10 mouse cellular contexts compared by ENCODE assay signal in genomic region chr19:53838850-53839249, GRCm38 (mm10). TPM values are rescaled to one million over a fixed set of nuclear protein-coding genes. Genes with fewer than 3 reads are reported as not detected.
DNase-seq lines count a peak whose midpoint lies in the region; ATAC-seq and TF ChIP-seq lines count a peak whose summit lies in the region.
"Had no signal": no experiment of that assay in that cellular context is flagged by ENCODE, and none has a peak within 500 bp of the region (broad histone marks: within the 10 kb centered on the region; RNA-seq: fewer than 3 reads in every experiment).

No protein-coding gene starts in this region.

- TF ChIP-seq POLR2A in heart, adult 2 months (IDR thresholded peaks at IDR 0.05; ENCODE audit: insufficient read depth, low read depth, low read length), result 0 out of 2 replicates have a peak, but pooled peaks have one; percentile 8
- TF ChIP-seq POLR2A in testis, adult 2 months (IDR thresholded peaks at IDR 0.05; ENCODE audit: control insufficient read depth, low read depth, low read length), result no peak

- no peak overlapping the region for H3K9ac ChIP-seq in heart, adult 2 months (ENCODE audit: low read depth, low read length)
- H3K9ac ChIP-seq in limb, embryonic 13.5 days, result no peak overlapping the region
- H3K9ac ChIP-seq: lung, embryonic 15.5 days had no signal

- H3K36me3 ChIP-seq in heart, adult 2 months (ENCODE audit: control insufficient read depth, insufficient read depth, low read length), result peaks cover 5% of the 10 kb centered on the region
- no peaks in the 10 kb centered on the region for H3K36me3 ChIP-seq in testis, adult 2 months (ENCODE audit: control insufficient read depth, insufficient read depth, low read length)
- no peaks in the 10 kb centered on the region for H3K36me3 ChIP-seq in limb, embryonic 13.5 days
- H3K36me3 ChIP-seq: lung, embryonic 15.5 days had no signal

- no peak for TF ChIP-seq EP300 in heart, adult 2 months (IDR thresholded peaks at IDR 0.05; ENCODE audit: insufficient read depth, low read depth, low read length)

- no peaks in the 10 kb centered on the region for H3K79me2 ChIP-seq in heart, adult 2 months (replicated peaks; ENCODE audit: control insufficient read depth, insufficient read depth, low read length)

- H3K4me3 ChIP-seq in heart, adult 2 months, result no peak overlapping the region
- no peak overlapping the region for H3K4me3 ChIP-seq in testis, adult 2 months (ENCODE audit: control insufficient read depth, low read depth, low read length)
- H3K4me3 ChIP-seq in limb, embryonic 13.5 days, result no peak overlapping the region
- H3K4me3 ChIP-seq: lung, embryonic 15.5 days had no signal

- no peaks in the 10 kb centered on the region for H3K27me3 ChIP-seq in heart, adult 2 months (ENCODE audit: control insufficient read depth, insufficient read depth, low read length)
- 0 out of 2 replicates have a peak, but pooled peaks cover 2% of the 10 kb centered on the region for H3K27me3 ChIP-seq in testis, adult 2 months (ENCODE audit: control insufficient read depth, insufficient read depth, low read length)
- no peaks in the 10 kb centered on the region for H3K27me3 ChIP-seq in limb, embryonic 13.5 days
- H3K27me3 ChIP-seq: lung, embryonic 15.5 days had no signal

- no peaks in the 10 kb centered on the region for H3K4me1 ChIP-seq in heart, adult 2 months (ENCODE audit: control insufficient read depth, insufficient read depth, low read length)
- H3K4me1 ChIP-seq in testis, adult 2 months (ENCODE audit: control insufficient read depth, insufficient read depth, low read length), result peaks cover 8% of the 10 kb centered on the region
- peaks cover 26% of the 10 kb centered on the region for H3K4me1 ChIP-seq in limb, embryonic 13.5 days
- H3K4me1 ChIP-seq: lung, embryonic 15.5 days had no signal

- 40% methylated on average over 9 of the region's 9 CpGs for WGBS in heart, adult 2 months
- WGBS in limb, embryonic 13.5 days, result 40% methylated on average over 9 of the region's 9 CpGs

- intact Hi-C loops in heart, adult 2 months (cut with DNase I), result loop anchor here (5.0 to 10.0 kb wide), 2 partner anchors 103 to 194 kb away; partner anchors contain the start of genes Bbip1 and Shoc2
- intact Hi-C loops in heart, postnatal 10 days (cut with DNase I), result no loop called here

- no peak overlapping the region for H3K4me2 ChIP-seq in limb, embryonic 13.5 days (replicated peaks)
- H3K4me2 ChIP-seq: lung, embryonic 15.5 days had no signal

- TF ChIP-seq CTCF in heart, adult 2 months (IDR thresholded peaks at IDR 0.05), result peak; percentile 57
- TF ChIP-seq CTCF in testis, adult 2 months (IDR thresholded peaks at IDR 0.05; ENCODE audit: control insufficient read depth, insufficient read depth, insufficient replicate concordance, low read depth, low read length), result no peak

- peak overlapping the region; percentile 26; the same call in 1 of the 2 replicates for H3K27ac ChIP-seq in heart, adult 2 months
- H3K27ac ChIP-seq in testis, adult 2 months (ENCODE audit: control insufficient read depth, insufficient read depth, low read depth, low read length), result 0 out of 2 replicates have a peak overlapping the region, but pooled peaks have one; percentile 4
- H3K27ac ChIP-seq in limb, embryonic 13.5 days, result peak overlapping the region; percentile 63; the same call in 1 of the 2 replicates
- H3K27ac ChIP-seq: lung, embryonic 15.5 days had no signal

- H3K9me3 ChIP-seq in limb, embryonic 13.5 days, result no peaks in the 10 kb centered on the region
- H3K9me3 ChIP-seq: lung, embryonic 15.5 days had no signal

- peak; percentile 58; the same call in 1 of the 2 replicates for ATAC-seq in limb, embryonic 13.5 days (ENCODE audit: low FRiP score, low read depth)

- DNase-seq in heart, adult 2 months, result peak; percentile 30 to 36
- DNase-seq in heart, postnatal 10 days, result no peak
- no peak for DNase-seq in testis, postnatal 10 days (ENCODE audit: low spot score)
- no peak for DNase-seq in embryo, embryonic 10 days (ENCODE audit: low spot score)
- no peak for DNase-seq in right cerebral cortex, postnatal 4 days
- DNase-seq in adrenal gland, adult 18-20 months (ENCODE audit: low spot score in 2 of 2), result no peak
- DNase-seq: adrenal gland, postnatal 25 days had no signal

RNA-seq across cellular contexts. Expression of gene Pdcd4, which starts 53.2 kb away (rescaled TPM):
- 10 to 100 TPM; 21.1 to 22.9 TPM for total RNA-seq in heart, adult 2 months (2021)
- 4.2 and 8.0 TPM in 2 replicates for polyA plus RNA-seq in heart, adult 2 months (2012; rRNA removed)
- total RNA-seq in heart, postnatal 10 days (2021), result 10 to 100 TPM; 30.2 to 31.0 TPM
- 37.1 and 46.6 TPM in 2 replicates for polyA plus RNA-seq in testis, adult 2 months (2012; rRNA removed)
- polyA plus RNA-seq in limb, embryonic 13.5 days (2015; fragmentation: Nextera tagmentation; extraction: Ambion mirVana), result 119 and 120 TPM in 2 replicates
- 10 to 100 TPM; 69.6 to 91.1 TPM for total RNA-seq in adrenal gland, adult 18-20 months (2021)

Comparison
In these comparisons a context has a peak if more than half of its experiments do, and no peak if none do; other contexts are left out.
1. DNase-seq: peak in heart, adult 2 months (2 of 2); none in heart, postnatal 10 days (0 of 2), testis, postnatal 10 days (single experiment), embryo, embryonic 10 days (single experiment), right cerebral cortex, postnatal 4 days (single experiment) and adrenal gland, adult 18-20 months (0 of 2).
2. H3K27ac ChIP-seq: peak in every context shown above with its lines; median percentile 63 in limb, embryonic 13.5 days; 26 in heart, adult 2 months; 4 in testis, adult 2 months.